Mouse (Mus musculus) granulocyte monocyte progenitor cell, adult 5-6 weeks (primary cell): ENCODE results near the gene Ice1. TPM values are rescaled to one million over a fixed set of nuclear protein-coding genes. Genes with fewer than 3 reads are reported as not detected.
A peak's percentile ranks its signal among the peaks of the same experiment; 100 is the strongest.

Source experiments
- ATAC-seq: replicated peaks from 2 replicates; pipeline ENCODE4 v1.8.0; 2016; ENCODE audit warnings: mild to moderate bottlenecking, moderate TSS enrichment, inconsistent platforms; ENCODE audit not compliant: poor library complexity, severe bottlenecking
- total RNA-seq, 2 experiments: library from RNA; stranded (forward) in 1 of 2; stranded (reverse) in 1 of 2; fragments of 200-712, 200-1000 nt in 1 of 2; fragments of >200 nt in 1 of 2; fragmentation: Nextera tagmentation in 1 of 2; gene quantifications; 2 replicates each; pipeline ENCODE4 v1.2.3; 2014 to 2017

Gene Ice1
- total RNA-seq, 2 experiments from 2014 or later, result 24.9 to 33.6 TPM

DNA sequence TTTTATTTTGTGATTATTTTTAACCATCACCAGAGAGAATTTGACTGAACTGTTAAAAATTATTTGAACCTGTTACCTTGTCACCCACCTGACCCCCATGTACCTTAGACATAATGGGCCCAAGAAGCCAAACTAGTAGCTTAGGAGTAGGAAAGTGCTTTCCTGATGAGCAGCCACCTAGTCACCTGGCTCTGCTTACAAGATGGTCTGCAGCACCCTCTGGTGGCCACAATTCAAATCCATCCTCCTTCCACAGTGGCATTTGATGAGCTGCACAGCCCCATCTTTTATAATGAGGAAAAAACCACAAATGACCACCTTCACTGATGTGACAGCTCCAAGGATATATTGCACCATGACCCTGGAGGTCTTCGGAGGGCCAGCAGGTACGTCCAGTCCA lies 50.5 kb downstream of the Ice1 start:
- peak; percentile 62 for ATAC-seq

DNA sequence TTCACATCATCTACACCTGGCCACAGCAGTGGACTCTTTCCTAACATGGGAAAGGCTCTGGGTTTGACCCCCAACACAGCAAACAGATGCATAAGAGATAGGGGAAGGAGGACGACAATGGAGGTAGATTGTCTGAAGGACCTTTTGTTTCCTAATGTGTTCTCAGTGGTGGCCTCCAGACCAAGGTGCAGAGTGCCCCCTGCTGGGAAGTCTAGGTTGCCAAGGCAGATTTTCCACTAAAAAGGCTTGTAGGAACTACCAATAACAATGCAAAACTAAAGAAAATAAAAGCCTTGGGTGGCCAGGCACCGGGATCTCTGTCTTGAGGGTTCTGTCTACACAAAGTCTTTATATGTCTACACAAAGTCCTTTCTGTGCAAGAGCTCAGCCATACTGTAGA lies 54.9 kb downstream of the Ice1 start:
- no peak; the same call in 1 of the 2 replicates for ATAC-seq

DNA sequence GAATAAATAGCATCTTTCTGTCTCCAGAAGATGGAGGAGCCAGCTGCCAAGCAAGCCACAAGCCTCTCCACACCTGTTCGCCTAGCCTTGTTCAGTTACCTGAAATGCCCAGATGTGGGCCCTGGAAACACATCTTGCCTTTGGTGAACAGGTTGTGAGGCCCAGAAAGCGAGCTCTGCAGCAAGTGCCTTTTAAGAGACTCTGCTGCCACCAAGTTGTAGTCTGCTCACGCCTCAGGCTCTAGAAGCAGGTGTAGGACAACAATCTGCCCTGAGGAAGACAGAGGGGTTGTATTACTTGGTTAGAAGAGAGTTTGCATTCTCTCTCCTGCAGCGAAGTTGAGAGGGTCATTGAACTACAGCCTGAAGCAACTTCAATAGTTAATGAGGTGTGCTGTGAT lies 55.9 kb downstream of the Ice1 start:
- no peak for ATAC-seq

DNA sequence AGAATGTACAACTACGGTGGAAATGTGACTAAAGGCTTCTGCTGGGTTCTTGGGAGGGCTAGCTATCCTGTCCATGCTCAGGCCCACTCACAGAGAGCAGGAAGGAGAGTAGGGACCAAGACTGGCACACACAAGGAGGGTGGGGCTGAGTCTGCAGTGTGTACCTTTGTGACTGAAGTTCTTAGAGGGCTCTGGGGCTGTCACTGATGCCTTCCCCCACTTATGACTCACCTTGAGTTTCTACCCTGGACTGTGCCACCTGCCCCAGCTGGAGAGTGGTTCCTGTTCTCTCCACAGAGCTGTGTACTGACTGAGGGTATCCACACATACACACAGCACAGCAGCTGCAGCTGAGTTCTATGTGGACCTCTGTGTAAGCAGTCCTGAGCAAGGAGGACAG lies 63.2 kb downstream of the Ice1 start:
- ATAC-seq, result no peak

DNA sequence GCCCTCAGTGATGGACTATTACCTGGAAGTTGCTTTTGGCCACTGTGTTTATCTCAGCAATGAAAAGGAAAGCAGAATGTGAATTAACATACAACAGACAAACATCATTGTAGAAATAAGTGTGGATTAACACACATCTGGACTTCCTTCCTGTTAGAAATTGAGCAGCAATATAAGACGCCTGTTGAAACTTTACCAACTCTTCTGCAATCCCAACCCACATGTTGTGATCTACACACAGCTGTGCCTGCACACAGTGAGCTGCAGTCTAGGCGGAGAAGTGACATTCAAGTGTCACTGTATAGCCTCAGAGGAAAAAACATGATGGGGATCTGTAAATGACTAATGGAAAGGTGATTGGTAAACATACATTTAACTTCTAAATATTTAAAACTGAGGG lies 69.5 kb downstream of the Ice1 start:
- ATAC-seq, result peak; percentile 72

DNA sequence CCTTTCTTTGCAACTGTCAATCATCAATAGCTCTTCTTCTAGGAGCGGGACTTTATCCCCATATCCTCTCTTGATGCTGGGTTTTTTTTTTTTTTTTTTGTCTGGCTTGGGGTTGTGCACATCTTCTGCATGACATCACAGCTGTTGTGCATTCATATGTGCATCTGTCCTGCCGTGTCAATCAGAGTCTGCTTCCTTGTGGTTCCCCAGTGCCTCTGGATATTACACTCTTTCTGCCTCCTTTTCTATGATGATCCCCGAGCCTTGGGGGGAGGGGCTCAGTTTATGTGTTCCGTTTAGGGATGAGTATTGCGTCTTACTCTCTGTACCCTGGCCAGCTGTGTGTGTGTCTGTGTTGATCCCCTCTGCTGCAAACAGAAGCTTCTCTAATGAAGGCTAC lies 84.0 kb downstream of the Ice1 start:
- no peak for ATAC-seq

DNA sequence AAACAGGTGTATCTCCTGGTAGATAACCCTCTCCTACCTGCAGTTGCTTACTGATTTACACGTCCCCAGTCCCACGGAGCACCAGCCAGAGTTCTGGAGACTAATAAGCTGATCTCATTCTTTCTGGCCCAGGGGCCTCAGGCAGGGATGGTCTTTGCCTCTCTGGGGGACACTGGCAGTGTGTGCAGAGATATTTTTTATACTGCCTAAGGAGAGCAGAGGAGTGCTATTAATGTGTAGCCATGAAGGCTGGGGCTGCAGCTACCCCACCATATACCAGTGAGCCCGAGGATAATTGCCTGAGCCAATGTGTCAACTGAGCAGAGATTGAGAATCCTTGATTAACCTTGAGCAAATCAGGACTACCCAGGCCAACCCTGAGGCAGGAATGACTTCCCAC lies 90.0 kb downstream of the Ice1 start:
- ATAC-seq, result no peak

DNA sequence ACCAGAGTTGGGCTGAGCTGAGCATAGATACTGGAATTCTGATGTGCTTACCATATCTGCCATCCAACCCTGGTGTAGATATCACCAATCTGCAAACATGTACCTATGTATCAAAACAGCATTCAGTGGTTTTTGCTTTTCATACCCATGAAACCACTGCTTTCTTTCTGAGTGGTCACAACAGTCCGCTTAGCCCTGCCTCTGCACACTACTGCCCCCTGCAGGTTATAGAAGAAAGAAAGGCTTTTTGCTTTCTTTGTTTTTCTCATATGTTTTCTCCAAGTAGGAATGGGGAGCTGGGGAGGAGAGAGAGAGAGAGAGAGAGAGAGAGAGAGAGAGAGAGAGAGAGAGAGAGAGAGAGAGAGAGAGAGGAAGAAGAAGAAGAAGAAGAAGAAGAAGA lies 92.2 kb downstream of the Ice1 start:
- no peak for ATAC-seq

DNA sequence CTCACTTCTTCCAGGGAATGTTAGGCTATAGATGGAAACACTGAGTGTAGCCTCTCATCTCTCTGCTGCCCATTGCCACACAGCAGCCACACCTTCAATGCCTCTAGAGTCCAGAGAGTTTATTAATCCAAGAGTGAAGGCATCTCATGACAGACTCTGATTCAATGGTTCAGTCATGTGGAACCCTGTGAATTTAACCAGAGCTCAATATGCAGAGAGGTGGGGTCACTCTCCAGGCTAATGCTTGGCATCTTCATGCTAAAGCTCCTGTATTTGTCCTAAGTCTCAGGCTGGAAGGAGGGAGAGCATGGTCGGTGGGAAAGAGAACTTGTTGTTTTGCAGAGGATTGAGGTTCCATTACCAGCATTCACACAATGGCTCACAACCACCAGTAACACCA lies 97.6 kb downstream of the Ice1 start:
- ATAC-seq, result no peak

DNA sequence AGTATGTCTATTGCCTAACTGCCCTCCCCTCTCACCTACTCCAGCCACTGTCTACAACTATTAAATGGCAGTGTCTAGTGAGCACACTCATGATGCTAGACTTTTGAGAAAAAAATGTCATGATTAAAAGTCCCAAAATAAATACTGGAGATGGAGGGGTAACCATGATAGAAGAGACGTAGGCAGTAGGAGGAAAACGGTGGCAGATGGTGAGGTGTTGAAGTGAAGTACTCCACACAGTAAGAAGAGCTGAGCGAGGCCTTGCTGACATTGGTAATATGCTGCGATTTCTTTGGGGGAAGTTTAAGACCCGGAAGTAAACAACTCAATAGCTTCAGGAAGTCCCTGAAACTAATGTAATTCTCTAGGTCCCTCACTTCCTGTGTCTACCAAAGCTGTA lies 104.0 kb downstream of the Ice1 start:
- no peak for ATAC-seq

DNA sequence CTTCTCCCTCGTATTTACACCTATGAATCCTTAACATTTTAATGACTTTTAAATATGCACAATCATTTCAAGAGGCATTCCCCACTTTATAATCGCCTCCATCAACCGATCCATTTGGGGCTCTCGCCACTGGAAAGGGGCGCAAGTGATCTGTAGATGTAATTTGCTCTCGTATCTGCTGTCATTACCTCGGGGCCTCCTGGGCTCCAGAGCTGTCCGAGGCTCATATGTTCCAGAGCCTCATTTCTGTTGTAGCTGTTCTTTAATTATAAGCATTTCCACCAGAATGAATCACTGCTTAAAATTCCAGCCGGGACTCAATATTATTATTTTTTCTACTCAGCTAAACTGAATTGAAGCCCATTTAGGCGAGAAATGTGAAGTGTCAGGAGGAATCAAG lies 104.7 kb downstream of the Ice1 start:
- no peak for ATAC-seq

DNA sequence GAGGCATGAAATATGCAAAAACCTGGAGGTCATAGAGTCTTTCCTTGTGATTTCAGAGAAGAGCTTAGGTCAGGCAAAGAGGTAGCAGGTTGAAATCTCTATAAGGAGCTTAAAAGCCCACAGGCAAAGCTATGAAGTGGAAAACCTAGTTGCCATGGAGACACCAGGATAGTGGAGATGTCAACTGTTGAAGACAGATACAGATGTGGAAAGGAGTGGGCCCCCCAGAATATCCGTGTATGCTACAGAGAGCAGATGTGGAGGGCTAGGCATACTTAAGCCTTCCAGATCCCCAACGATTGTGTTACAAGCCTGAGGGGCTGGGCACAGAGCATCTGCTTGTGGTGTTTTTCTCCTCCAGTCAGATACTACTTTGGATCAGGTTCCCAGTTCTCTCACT lies 119.8 kb downstream of the Ice1 start:
- ATAC-seq, result no peak

DNA sequence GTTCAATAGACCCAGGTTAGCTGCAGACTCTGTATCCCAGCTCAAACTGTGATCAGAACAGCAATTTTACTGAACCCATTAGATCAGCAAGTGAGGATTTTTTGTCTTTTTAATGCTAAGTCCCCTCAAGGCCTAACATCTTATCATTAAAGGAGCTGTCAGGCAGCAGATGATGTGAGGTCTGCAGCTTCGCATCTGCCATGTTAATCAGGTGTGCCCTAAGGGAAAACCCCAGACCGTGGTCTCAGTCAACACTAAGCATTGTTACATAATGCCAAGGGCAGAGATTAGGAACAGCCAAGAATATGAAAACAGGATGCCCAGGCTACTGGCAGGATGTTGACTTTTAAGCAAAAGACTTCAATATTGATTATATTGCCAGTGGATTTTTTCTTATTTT lies 122.4 kb downstream of the Ice1 start:
- no peak for ATAC-seq

DNA sequence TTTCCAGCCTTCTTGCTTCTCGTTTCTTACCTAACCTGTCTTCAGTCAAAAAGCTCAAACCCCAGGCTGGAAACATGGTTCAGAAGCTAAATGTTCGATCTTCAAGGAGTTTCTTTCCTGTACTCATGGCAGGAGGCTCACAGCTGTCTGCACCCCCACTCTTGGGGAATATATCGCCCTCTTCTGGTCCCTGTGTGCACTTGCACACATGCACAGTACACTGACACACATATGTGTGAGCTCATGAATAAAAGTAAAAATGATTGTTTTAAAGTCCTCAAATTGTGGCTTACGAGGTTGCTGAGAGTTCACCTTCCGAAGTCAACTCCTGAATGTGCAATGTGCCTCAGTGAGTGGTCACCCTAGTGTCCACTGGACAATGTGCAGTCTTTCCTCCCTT lies 127.2 kb downstream of the Ice1 start:
- no peak for ATAC-seq

DNA sequence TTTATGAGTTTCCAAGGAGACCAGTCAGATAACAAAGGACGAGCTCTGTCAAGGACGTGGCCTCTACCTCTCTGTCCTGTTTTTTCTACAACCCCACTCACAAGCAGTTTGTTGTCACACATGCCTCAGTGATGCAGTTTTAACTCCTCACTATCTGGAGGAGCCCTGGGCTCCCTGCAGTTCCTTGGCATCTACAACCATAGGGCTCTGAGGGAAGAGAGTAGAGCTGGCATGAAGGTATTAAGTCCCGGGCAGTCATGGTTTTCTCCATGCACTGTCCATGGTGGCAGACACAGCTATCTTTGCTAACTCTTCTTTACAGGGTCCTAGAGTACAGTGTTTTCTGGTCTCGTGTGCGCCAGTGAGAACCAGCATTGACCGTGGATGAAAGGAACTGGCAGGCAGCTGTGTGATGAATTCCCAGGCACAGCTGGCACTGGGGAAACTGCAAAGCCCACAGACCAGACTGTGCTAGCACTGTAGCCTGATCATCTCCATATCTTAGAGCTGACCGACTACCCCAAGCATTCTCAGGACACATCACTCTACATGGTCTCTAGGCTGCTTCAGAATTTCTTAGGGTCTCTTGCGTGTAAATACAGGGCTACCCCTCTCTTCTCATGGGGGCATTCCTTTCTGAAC lies 127.9 kb downstream of the Ice1 start:
- ATAC-seq, result no peak

DNA sequence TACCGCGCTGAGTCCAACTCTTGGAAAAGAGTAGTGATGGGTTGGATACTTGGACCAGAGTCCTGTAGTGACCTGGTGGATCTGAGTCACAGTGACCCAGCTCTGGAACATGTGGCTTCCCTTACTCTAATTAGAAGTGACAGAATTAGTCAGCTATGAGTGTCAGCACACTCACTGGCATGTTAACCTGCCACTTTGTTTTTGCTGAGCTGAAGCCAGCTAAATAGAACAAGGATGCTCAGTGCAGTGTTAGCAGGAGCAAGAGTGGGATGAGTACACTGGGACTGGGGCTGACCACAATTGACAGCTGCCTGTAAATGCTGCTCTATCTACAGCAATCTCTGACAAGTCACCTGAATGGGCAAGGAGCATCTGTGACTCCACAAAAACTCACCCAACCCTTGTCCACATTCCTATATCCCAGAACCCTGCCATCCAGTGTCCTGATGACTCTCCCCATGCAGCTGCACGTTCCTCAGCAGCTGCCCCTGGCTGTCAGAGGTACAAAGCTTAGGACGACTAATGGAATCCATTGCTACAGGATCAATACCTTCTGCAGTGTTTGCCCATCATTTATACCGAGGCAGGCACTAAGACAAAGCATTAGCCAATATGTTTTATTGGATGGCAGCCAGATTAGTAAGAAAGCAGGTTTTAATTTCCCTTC lies 128.6 kb downstream of the Ice1 start:
- no peak for ATAC-seq

Other genes starting within 250 kb of the Ice1 start
- not detected in 2 replicates for gene Adamts16, start 204.2 kb upstream of the Ice1 start, total RNA-seq (2014; fragmentation: Nextera tagmentation)
- gene Adamts16, start 204.2 kb upstream of the Ice1 start, total RNA-seq (2017), result not detected in 2 replicates